In the genomic region with DNA sequence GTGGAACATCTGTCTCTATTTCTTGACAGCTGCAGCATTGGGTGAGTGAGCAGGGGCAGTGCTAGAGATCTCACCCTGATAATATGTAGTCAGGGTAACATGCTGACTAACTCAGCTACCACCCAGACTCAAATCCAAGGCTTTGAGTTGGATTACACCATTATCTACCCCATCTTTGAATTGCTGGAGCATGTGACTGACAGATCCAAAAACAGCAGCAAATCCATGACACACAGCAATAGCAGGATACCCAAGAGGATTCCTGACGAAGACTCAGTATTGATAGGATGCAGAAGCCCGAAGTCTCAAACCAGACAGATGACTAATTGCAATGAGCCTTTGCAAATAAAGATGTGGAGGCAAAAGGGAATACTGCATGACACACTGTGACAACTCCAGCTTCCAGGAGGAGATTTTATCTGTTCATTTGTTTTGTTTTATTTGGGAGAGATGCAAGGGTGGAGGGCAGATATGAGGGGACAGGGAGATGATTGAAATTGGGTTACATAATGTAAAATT, we compare ENCODE assay signal across 23 mouse cellular contexts. TPM values are rescaled to one million over a fixed set of nuclear protein-coding genes. Genes with fewer than 3 reads are reported as not detected.
DNase-seq lines count a peak whose midpoint lies in the region; ATAC-seq and TF ChIP-seq lines count a peak whose summit lies in the region.
"Had no signal": no experiment of that assay in that cellular context is flagged by ENCODE, and none has a peak within 500 bp of the region (broad histone marks: within the 10 kb centered on the region; RNA-seq: fewer than 3 reads in every experiment).

No protein-coding gene starts in this region.

- no peak overlapping the region for H3K4me2 ChIP-seq in heart, embryonic 12.5 days
- no peak overlapping the region for H3K4me2 ChIP-seq in midbrain, embryonic 11.5 days
- H3K4me2 ChIP-seq: embryonic facial prominence, embryonic 13.5 days; forebrain, embryonic 12.5 days; forebrain, embryonic 15.5 days; hindbrain, embryonic 12.5 days; hindbrain, embryonic 15.5 days had no signal

- H3K36me3 ChIP-seq in heart, embryonic 12.5 days: no peaks in the 10 kb centered on the region
- H3K36me3 ChIP-seq in midbrain, embryonic 11.5 days (ENCODE audit: control insufficient read depth, insufficient read depth, low read length): no peaks in the 10 kb centered on the region
- H3K36me3 ChIP-seq in midbrain, embryonic 10.5 days: no peaks in the 10 kb centered on the region
- no peaks in the 10 kb centered on the region for H3K36me3 ChIP-seq in C2C12 (ENCODE audit: control insufficient read depth, insufficient read depth)
- no peaks in the 10 kb centered on the region for H3K36me3 ChIP-seq in small intestine, adult 2 months (ENCODE audit: control insufficient read depth, insufficient read depth, low read length)
- H3K36me3 ChIP-seq: embryonic facial prominence, embryonic 10.5 days; embryonic facial prominence, embryonic 13.5 days; forebrain, embryonic 12.5 days; forebrain, embryonic 15.5 days; G1E; heart, embryonic 10.5 days; hindbrain, embryonic 12.5 days; hindbrain, embryonic 15.5 days had no signal

- no peak for TF ChIP-seq POLR2A in small intestine, adult 2 months (IDR thresholded peaks at IDR 0.05; ENCODE audit: low read depth, low read length)

- H3K27ac ChIP-seq in heart, embryonic 12.5 days (ENCODE audit: poor library complexity, severe bottlenecking): no peak overlapping the region
- no peak overlapping the region for H3K27ac ChIP-seq in midbrain, embryonic 11.5 days (ENCODE audit: low read depth, low read length)
- H3K27ac ChIP-seq in midbrain, embryonic 10.5 days (replicated peaks): no peak overlapping the region
- peak overlapping the region; percentile 94; the same call in 1 of the 2 replicates for H3K27ac ChIP-seq in small intestine, adult 2 months (ENCODE audit: insufficient read depth, low read depth, low read length)
- H3K27ac ChIP-seq: embryonic facial prominence, embryonic 10.5 days; embryonic facial prominence, embryonic 13.5 days; forebrain, embryonic 12.5 days; forebrain, embryonic 15.5 days; heart, adult 2 months; heart, embryonic 10.5 days; hindbrain, embryonic 12.5 days; hindbrain, embryonic 15.5 days had no signal

- no peaks in the 10 kb centered on the region for H3K9me3 ChIP-seq in heart, embryonic 12.5 days (replicated peaks)
- no peaks in the 10 kb centered on the region for H3K9me3 ChIP-seq in midbrain, embryonic 11.5 days (ENCODE audit: control insufficient read depth, low read length)
- no peaks in the 10 kb centered on the region for H3K9me3 ChIP-seq in midbrain, embryonic 10.5 days (replicated peaks)
- H3K9me3 ChIP-seq: embryonic facial prominence, embryonic 10.5 days; embryonic facial prominence, embryonic 13.5 days; forebrain, embryonic 12.5 days; forebrain, embryonic 15.5 days; heart, embryonic 10.5 days; hindbrain, embryonic 12.5 days; hindbrain, embryonic 15.5 days had no signal

- no peak overlapping the region for H3ac ChIP-seq in C2C12 (ENCODE audit: control insufficient read depth, insufficient read length, low read depth)

- no peaks in the 10 kb centered on the region for H3K27me3 ChIP-seq in heart, embryonic 12.5 days (replicated peaks)
- no peaks in the 10 kb centered on the region for H3K27me3 ChIP-seq in midbrain, embryonic 11.5 days (ENCODE audit: control insufficient read depth, insufficient read depth, low read length)
- H3K27me3 ChIP-seq in midbrain, embryonic 10.5 days (ENCODE audit: low read depth, poor library complexity, severe bottlenecking): no peaks in the 10 kb centered on the region
- no peaks in the 10 kb centered on the region for H3K27me3 ChIP-seq in C2C12 (ENCODE audit: control insufficient read depth, insufficient read depth, insufficient read length)
- no peaks in the 10 kb centered on the region for H3K27me3 ChIP-seq in small intestine, adult 2 months (ENCODE audit: control insufficient read depth, insufficient read depth, low read length)
- H3K27me3 ChIP-seq: CH12.LX; embryonic facial prominence, embryonic 13.5 days; forebrain, embryonic 12.5 days; forebrain, embryonic 15.5 days; hindbrain, embryonic 12.5 days; hindbrain, embryonic 15.5 days had no signal

- H3K79me3 ChIP-seq in C2C12 (ENCODE audit: low read depth): no peaks in the 10 kb centered on the region

- no peak for ATAC-seq in heart, embryonic 12.5 days (ENCODE audit: insufficient number of reproducible peaks, low FRiP score)
- ATAC-seq in midbrain, embryonic 11.5 days (ENCODE audit: low FRiP score): no peak
- ATAC-seq: forebrain, embryonic 15.5 days had no signal

- H3K4me3 ChIP-seq in heart, embryonic 12.5 days: no peak overlapping the region
- H3K4me3 ChIP-seq in midbrain, embryonic 11.5 days (ENCODE audit: low read depth, low read length): no peak overlapping the region
- H3K4me3 ChIP-seq in midbrain, embryonic 10.5 days: no peak overlapping the region
- H3K4me3 ChIP-seq in C2C12 (ENCODE audit: insufficient read depth, poor library complexity, severe bottlenecking): no peak overlapping the region
- H3K4me3 ChIP-seq in small intestine, adult 2 months (ENCODE audit: low read depth, low read length): no peak overlapping the region
- H3K4me3 ChIP-seq: embryonic facial prominence, embryonic 10.5 days; embryonic facial prominence, embryonic 13.5 days; erythroblast, embryonic 14.5 days; forebrain, embryonic 12.5 days; forebrain, embryonic 15.5 days; heart, adult 2 months; heart, embryonic 10.5 days; hindbrain, embryonic 12.5 days; hindbrain, embryonic 15.5 days had no signal

- no peaks in the 10 kb centered on the region for H3K4me1 ChIP-seq in heart, embryonic 12.5 days (replicated peaks)
- no peaks in the 10 kb centered on the region for H3K4me1 ChIP-seq in midbrain, embryonic 11.5 days (ENCODE audit: control insufficient read depth, insufficient read depth, low read length)
- no peaks in the 10 kb centered on the region for H3K4me1 ChIP-seq in midbrain, embryonic 10.5 days
- peaks cover 7% of the 10 kb centered on the region; the same call in 1 of the 2 replicates for H3K4me1 ChIP-seq in small intestine, adult 2 months (ENCODE audit: control insufficient read depth, insufficient read depth, insufficient read length, low read length)
- H3K4me1 ChIP-seq: embryonic facial prominence, embryonic 10.5 days; embryonic facial prominence, embryonic 13.5 days; forebrain, embryonic 12.5 days; forebrain, embryonic 15.5 days; heart, embryonic 10.5 days; hindbrain, embryonic 12.5 days; hindbrain, embryonic 15.5 days had no signal

- 59% methylated on average over 2 of the region's 2 CpGs for WGBS in heart, embryonic 12.5 days
- WGBS in midbrain, embryonic 11.5 days: 76% methylated on average over 2 of the region's 2 CpGs
- WGBS in midbrain, embryonic 10.5 days: 84% methylated on average over 2 of the region's 2 CpGs
- 60% methylated on average over 2 of the region's 2 CpGs for WGBS in small intestine, adult 2 months

- DNase-seq in heart, adult 11 months: peak; percentile 81
- peak; percentile 47 for DNase-seq in midbrain, embryonic 11.5 days (ENCODE audit: low spot score, missing footprints)
- no peak for DNase-seq in midbrain, embryonic 10.5 days (ENCODE audit: low spot score)
- DNase-seq in right cerebral cortex, postnatal 36 days (ENCODE audit: low spot score in 2 of 2): no peak
- DNase-seq: cerebellum, adult 11 months; cerebellum, adult 2 months; cerebellum, adult 9-11 months; cerebellum, postnatal 36 days; embryo, embryonic 11 days had no signal

- no peak overlapping the region for H3K9ac ChIP-seq in heart, embryonic 12.5 days
- no peak overlapping the region for H3K9ac ChIP-seq in midbrain, embryonic 11.5 days (ENCODE audit: low read length)
- H3K9ac ChIP-seq: embryonic facial prominence, embryonic 13.5 days; forebrain, embryonic 12.5 days; forebrain, embryonic 15.5 days; hindbrain, embryonic 12.5 days; hindbrain, embryonic 15.5 days had no signal

- no peaks in the 10 kb centered on the region for H3K79me2 ChIP-seq in C2C12 (ENCODE audit: control insufficient read depth, insufficient read depth)

- TF ChIP-seq CTCF in C2C12 (IDR thresholded peaks at IDR 0.05; ENCODE audit: control insufficient read depth, insufficient read depth, insufficient read length): no peak
- no peak for TF ChIP-seq CTCF in small intestine, adult 2 months (IDR thresholded peaks at IDR 0.05; ENCODE audit: extremely low read depth, insufficient read length, insufficient replicate concordance, low read depth, low read length)

TF ChIP-seq in C2C12, 6 proteins besides CTCF, POLR2A, EP300 and RAD21:
- TF ChIP-seq USF1 (IDR thresholded peaks at IDR 0.05; ENCODE audit: low read depth): peak; percentile 84
- TF ChIP-seq FOSL1 (IDR thresholded peaks at IDR 0.05; ENCODE audit: insufficient read depth, low read length, poor library complexity, severe bottlenecking): peak; percentile 54
- no peak for TF ChIP-seq CEBPB (IDR thresholded peaks at IDR 0.05; ENCODE audit: low read depth)
- peak; percentile 86 for TF ChIP-seq MYOD1 (IDR thresholded peaks at IDR 0.05; ENCODE audit: control insufficient read depth, insufficient read length, low read depth)
- TF ChIP-seq MAX (IDR thresholded peaks at IDR 0.05): no peak

RNA-seq across cellular contexts. Expression of gene Hpgd, which starts 15.8 kb away (rescaled TPM):
- 21.2 and 21.6 TPM in 2 replicates for polyA plus RNA-seq in heart, embryonic 12.5 days (2016; fragmentation: Nextera tagmentation; extraction: Ambion mirVana)
- polyA plus RNA-seq in midbrain, embryonic 11.5 days (2014; fragmentation: Nextera tagmentation; extraction: Ambion mirVana): 12.7 and 13.9 TPM in 2 replicates
- 9.5 and 10.5 TPM in 2 replicates for polyA plus RNA-seq in midbrain, embryonic 10.5 days (2016; fragmentation: Nextera tagmentation; extraction: Ambion mirVana)
- polyA plus RNA-seq in C2C12 (2012; fragmentation: generic; extraction: Trizol): 0.06 TPM
- 9.9 and 34.8 TPM in 2 replicates for polyA plus RNA-seq in small intestine, adult 2 months (2012; rRNA removed)
- polyA plus RNA-seq: G1E had no signal

Comparison
In these comparisons a context has a peak if more than half of its experiments do, and no peak if none do; other contexts are left out.
1. DNase-seq: peak in heart, adult 11 months (single experiment) and midbrain, embryonic 11.5 days (single experiment); none in midbrain, embryonic 10.5 days (single experiment) and right cerebral cortex, postnatal 36 days (0 of 2).